Comparison of ENCODE assay signal across 18 mouse cellular contexts in genomic region chr5:149589932-149590331, GRCm38 (mm10). TPM values are rescaled to one million over a fixed set of nuclear protein-coding genes. Genes with fewer than 3 reads are reported as not detected.
DNase-seq lines count a peak whose midpoint lies in the region; ATAC-seq and TF ChIP-seq lines count a peak whose summit lies in the region.
"Had no signal": no experiment of that assay in that cellular context is flagged by ENCODE, and none has a peak within 500 bp of the region (broad histone marks: within the 10 kb centered on the region; RNA-seq: fewer than 3 reads in every experiment).

No protein-coding gene starts in this region.

- no peaks in the 10 kb centered on the region for H3K9me3 ChIP-seq in heart, embryonic 15.5 days (replicated peaks)
- no peaks in the 10 kb centered on the region for H3K9me3 ChIP-seq in midbrain, embryonic 10.5 days (replicated peaks)
- H3K9me3 ChIP-seq in midbrain, embryonic 14.5 days (ENCODE audit: control insufficient read depth, low read length): no peaks in the 10 kb centered on the region
- no peaks in the 10 kb centered on the region for H3K9me3 ChIP-seq in ES-E14 (ENCODE audit: control insufficient read depth, insufficient read depth, low read depth, low read length)
- H3K9me3 ChIP-seq: embryonic facial prominence, embryonic 12.5 days; forebrain, embryonic 15.5 days; hindbrain, embryonic 13.5 days had no signal

- no peak for ATAC-seq in heart, embryonic 15.5 days (replicated peaks; ENCODE audit: insufficient number of reproducible peaks, insufficient read depth, low FRiP score, low read depth)
- ATAC-seq in midbrain, embryonic 14.5 days (ENCODE audit: low FRiP score, low TSS enrichment): no peak
- ATAC-seq: activated CD4-positive, CD25-positive, alpha-beta regulatory T cell, adult 4 months; forebrain, embryonic 15.5 days; hindbrain, postnatal 0 days had no signal

- in situ Hi-C loops in ES-E14 (cut with MboI; ENCODE audit: low sequenced_read_pairs in 2 of 2, unreplicated experiment in 2 of 2): no loop called here

- WGBS in heart, embryonic 15.5 days: 53% methylated on average over 3 of the region's 3 CpGs
- 67% methylated on average over 3 of the region's 3 CpGs for WGBS in midbrain, embryonic 10.5 days
- 74% methylated on average over 3 of the region's 3 CpGs for WGBS in midbrain, embryonic 14.5 days

- no peak overlapping the region for H3K4me3 ChIP-seq in heart, embryonic 15.5 days
- H3K4me3 ChIP-seq in midbrain, embryonic 10.5 days: no peak overlapping the region
- no peak overlapping the region for H3K4me3 ChIP-seq in midbrain, embryonic 14.5 days (replicated peaks; ENCODE audit: low read depth, low read length)
- no peak overlapping the region for H3K4me3 ChIP-seq in ES-E14 (ENCODE audit: insufficient read depth in 1 of 2, low read depth in 1 of 2, low read length in 2 of 2, poor library complexity in 1 of 2, severe bottlenecking in 1 of 2)
- H3K4me3 ChIP-seq: embryonic facial prominence, embryonic 12.5 days; forebrain, embryonic 15.5 days; heart, adult 2 months; hindbrain, embryonic 13.5 days had no signal

- DNase-seq in heart, postnatal 10 days: no peak
- no peak for DNase-seq in midbrain, embryonic 10.5 days (ENCODE audit: low spot score)
- no peak for DNase-seq in midbrain, embryonic 14.5 days
- no peak for DNase-seq in ES-E14 (ENCODE audit: low read depth, low spot score)
- no peak for DNase-seq in urinary bladder, postnatal 10 days (ENCODE audit: low spot score)
- no peak for DNase-seq in layer of hippocampus, adult 18-20 months (ENCODE audit: low spot score in 2 of 2)
- DNase-seq: adrenal gland, postnatal 14 days; cerebellum, adult 11-12 months; cerebellum, adult 9-10 months; cerebellum, postnatal 25 days; gastrocnemius, postnatal 14 days; heart, adult 2 months had no signal

- peaks cover 14% of the 10 kb centered on the region for H3K4me1 ChIP-seq in heart, embryonic 15.5 days (replicated peaks)
- H3K4me1 ChIP-seq in midbrain, embryonic 10.5 days: peaks cover 11% of the 10 kb centered on the region
- H3K4me1 ChIP-seq in midbrain, embryonic 14.5 days (ENCODE audit: control insufficient read depth, insufficient read depth, low read length): 0 out of 2 replicates have a peak, but pooled peaks cover 3% of the 10 kb centered on the region
- H3K4me1 ChIP-seq in ES-E14 (ENCODE audit: control insufficient read depth in 2 of 2, insufficient read depth in 2 of 2, low read length in 2 of 2, poor library complexity in 1 of 2): peaks cover 0 to 21% of the 10 kb centered on the region in 2 experiments; a peak in 3 of 4 replicates
- H3K4me1 ChIP-seq: forebrain, embryonic 15.5 days; hindbrain, embryonic 13.5 days had no signal

- H3K36me3 ChIP-seq in heart, embryonic 15.5 days: no peaks in the 10 kb centered on the region
- H3K36me3 ChIP-seq in midbrain, embryonic 10.5 days: no peaks in the 10 kb centered on the region
- H3K36me3 ChIP-seq in midbrain, embryonic 14.5 days (ENCODE audit: control insufficient read depth, insufficient read depth, low read length): no peaks in the 10 kb centered on the region
- no peaks in the 10 kb centered on the region for H3K36me3 ChIP-seq in ES-E14 (ENCODE audit: control insufficient read depth, insufficient read depth, low read length, poor library complexity, severe bottlenecking)
- H3K36me3 ChIP-seq: embryonic facial prominence, embryonic 12.5 days; forebrain, embryonic 15.5 days; hindbrain, embryonic 13.5 days had no signal

- intact Hi-C loops in heart, postnatal 10 days (cut with DNase I): no loop called here

- H3K27me3 ChIP-seq in heart, embryonic 15.5 days: no peaks in the 10 kb centered on the region
- no peaks in the 10 kb centered on the region for H3K27me3 ChIP-seq in midbrain, embryonic 10.5 days (ENCODE audit: low read depth, poor library complexity, severe bottlenecking)
- no peaks in the 10 kb centered on the region for H3K27me3 ChIP-seq in midbrain, embryonic 14.5 days (ENCODE audit: control insufficient read depth, insufficient read depth, low read length)
- H3K27me3 ChIP-seq: embryonic facial prominence, embryonic 12.5 days; forebrain, embryonic 15.5 days; hindbrain, embryonic 13.5 days had no signal

- peak overlapping the region; percentile 52; the same call in 1 of the 2 replicates for H3K27ac ChIP-seq in heart, embryonic 15.5 days
- H3K27ac ChIP-seq in midbrain, embryonic 10.5 days (replicated peaks): 0 out of 2 replicates have a peak overlapping the region, but pooled peaks have one; percentile 9
- no peak overlapping the region for H3K27ac ChIP-seq in midbrain, embryonic 14.5 days (replicated peaks; ENCODE audit: low read depth, low read length)
- peak overlapping the region; percentile 35; the same call in 1 of the 2 replicates for H3K27ac ChIP-seq in ES-E14 (ENCODE audit: insufficient read depth, low read depth, low read length, poor library complexity, severe bottlenecking)
- H3K27ac ChIP-seq: embryonic facial prominence, embryonic 12.5 days; forebrain, embryonic 15.5 days; heart, adult 2 months; hindbrain, embryonic 13.5 days had no signal

- no peak overlapping the region for H3K4me2 ChIP-seq in heart, embryonic 15.5 days
- no peak overlapping the region for H3K4me2 ChIP-seq in midbrain, embryonic 14.5 days (ENCODE audit: low read length)
- H3K4me2 ChIP-seq: embryonic facial prominence, embryonic 12.5 days; forebrain, embryonic 15.5 days; hindbrain, embryonic 13.5 days had no signal

- no peak overlapping the region for H3K9ac ChIP-seq in heart, embryonic 15.5 days
- H3K9ac ChIP-seq in midbrain, embryonic 14.5 days (replicated peaks; ENCODE audit: low read length): no peak overlapping the region
- no peak overlapping the region for H3K9ac ChIP-seq in ES-E14 (ENCODE audit: insufficient read depth, low read depth, low read length, poor library complexity, severe bottlenecking)
- H3K9ac ChIP-seq: embryonic facial prominence, embryonic 12.5 days; forebrain, embryonic 15.5 days; hindbrain, embryonic 13.5 days had no signal

TF ChIP-seq in ES-E14, 5 proteins besides CTCF, POLR2A, EP300 and RAD21:
- TF ChIP-seq CHD2 (IDR thresholded peaks at IDR 0.05; ENCODE audit: low read depth, low read length) (no peak), MAFK (IDR thresholded peaks at IDR 0.05; ENCODE audit: insufficient read depth, low read depth, low read length) (peak; percentile 53; the same call in 1 of the 2 replicates)

RNA-seq across cellular contexts. Expression of gene Hsph1, which starts 46.2 kb away (rescaled TPM):
- polyA plus RNA-seq in heart, embryonic 15.5 days (2015; fragmentation: Nextera tagmentation; extraction: Ambion mirVana): 26.4 and 28.6 TPM in 2 replicates
- total RNA-seq in heart, postnatal 10 days (2021): 10 to 100 TPM; 14.2 to 20.8 TPM
- polyA plus RNA-seq in midbrain, embryonic 10.5 days (2016; fragmentation: Nextera tagmentation; extraction: Ambion mirVana): 109 and 137 TPM in 2 replicates
- 59.8 and 104 TPM in 2 replicates for polyA plus RNA-seq in midbrain, embryonic 14.5 days (2014; fragmentation: Nextera tagmentation; extraction: Ambion mirVana)
- total RNA-seq in ES-E14 (2012; rRNA removed): 80.4 and 98.3 TPM in 2 replicates
- total RNA-seq in layer of hippocampus, adult 18-20 months (2021): 100 to 1,000 TPM; 380 to 402 TPM
